Mouse (Mus musculus): ENCODE measurements around the gene Sult6b2.

- TF ChIP-seq CTCF (IDR thresholded peaks at IDR 0.05; ENCODE audit: low read depth) (no peak), EP300 (IDR thresholded peaks at IDR 0.05; ENCODE audit: low read depth) (no peak)
These were observed 1.4 kb downstream of the Sult6b2 start for GRCm38 (mm10) chr6:142802617-142803525.
